Mouse (Mus musculus) lung, adult 2 months (tissue): ENCODE data around the gene Susd1.

Source experiments
- CTCF ChIP-seq: fragments of 200-500 bp; IDR thresholded peaks from 2 replicates; pipeline ENCODE4 v1.5.1; 2011; ENCODE audit warnings: mild to moderate bottlenecking, low read length, control low read depth; ENCODE audit not compliant: insufficient read depth
- POLR2A ChIP-seq: fragments of 200-500 bp; IDR thresholded peaks from 2 replicates; pipeline ENCODE4 v1.6.1; 2011; ENCODE audit warnings: low read depth, mild to moderate bottlenecking, control low read depth, low read length, borderline replicate concordance; ENCODE audit errors: extremely low read depth

- TF ChIP-seq POLR2A = no peak
- TF ChIP-seq CTCF = no peak
These were observed 119.8 kb downstream of the Susd1 start for GRCm38 (mm10) chr4:59318602-59319001.
